Mouse (Mus musculus): ENCODE measurements around the gene Dmrtc2. TPM values are rescaled to one million over a fixed set of nuclear protein-coding genes. Genes with fewer than 3 reads are reported as not detected.

The Dmrtc2 gene
- not detected for polyA plus RNA-seq (2014; fragmentation: Illumina TruSeq; extraction: RNeasy Lipid Tissue Mini Kit (QIAGEN cat#74804); ENCODE audit: low read depth, low replicate concordance)

DNA sequence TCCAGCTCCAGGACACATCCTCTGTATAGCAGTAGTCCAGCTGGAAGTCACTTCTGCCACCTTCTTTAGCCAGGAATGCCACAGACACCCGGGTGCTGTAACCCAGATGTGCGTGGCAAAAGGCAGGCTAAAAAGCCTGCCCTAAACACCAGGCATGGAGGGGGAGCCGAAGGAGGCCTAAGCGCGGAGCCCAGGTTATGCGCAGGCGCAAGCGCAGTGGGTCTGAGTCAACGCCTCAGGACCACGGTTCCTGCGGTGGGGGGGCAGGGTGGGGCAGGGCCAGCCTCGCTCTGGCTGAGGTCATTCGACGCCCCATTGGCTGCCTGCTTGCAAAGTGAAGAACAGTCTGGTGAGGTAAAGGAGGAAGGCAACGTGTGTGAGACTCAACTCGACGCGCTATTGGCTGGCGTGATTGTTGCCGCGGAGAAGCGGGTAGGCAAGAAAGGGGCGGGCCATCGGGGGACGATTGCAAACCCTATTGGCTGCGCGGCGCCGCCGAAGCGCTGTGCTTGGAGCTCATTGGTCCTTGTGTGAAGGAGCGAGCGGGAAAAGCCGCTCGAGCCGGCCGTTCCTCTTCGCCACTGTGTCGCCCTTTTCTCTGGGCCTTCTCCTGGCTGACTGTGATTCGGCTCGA lies at the start of gene Dmrtc2, which contains the start of gene Lypd4:
TSS of gene Dmrtc2 (plus strand) at position 526 of the 634 bp plus-strand sequence.
TSS of gene Lypd4 (minus strand) at position 410 of the 634 bp plus-strand sequence.

GRCm38 (mm10) chr7:24861913-24862312 lies 7.9 kb upstream of the Dmrtc2 start, which contains the start of gene Gm9844:
Gm9844 (plus strand) TSS chr7:24862213.

DNA sequence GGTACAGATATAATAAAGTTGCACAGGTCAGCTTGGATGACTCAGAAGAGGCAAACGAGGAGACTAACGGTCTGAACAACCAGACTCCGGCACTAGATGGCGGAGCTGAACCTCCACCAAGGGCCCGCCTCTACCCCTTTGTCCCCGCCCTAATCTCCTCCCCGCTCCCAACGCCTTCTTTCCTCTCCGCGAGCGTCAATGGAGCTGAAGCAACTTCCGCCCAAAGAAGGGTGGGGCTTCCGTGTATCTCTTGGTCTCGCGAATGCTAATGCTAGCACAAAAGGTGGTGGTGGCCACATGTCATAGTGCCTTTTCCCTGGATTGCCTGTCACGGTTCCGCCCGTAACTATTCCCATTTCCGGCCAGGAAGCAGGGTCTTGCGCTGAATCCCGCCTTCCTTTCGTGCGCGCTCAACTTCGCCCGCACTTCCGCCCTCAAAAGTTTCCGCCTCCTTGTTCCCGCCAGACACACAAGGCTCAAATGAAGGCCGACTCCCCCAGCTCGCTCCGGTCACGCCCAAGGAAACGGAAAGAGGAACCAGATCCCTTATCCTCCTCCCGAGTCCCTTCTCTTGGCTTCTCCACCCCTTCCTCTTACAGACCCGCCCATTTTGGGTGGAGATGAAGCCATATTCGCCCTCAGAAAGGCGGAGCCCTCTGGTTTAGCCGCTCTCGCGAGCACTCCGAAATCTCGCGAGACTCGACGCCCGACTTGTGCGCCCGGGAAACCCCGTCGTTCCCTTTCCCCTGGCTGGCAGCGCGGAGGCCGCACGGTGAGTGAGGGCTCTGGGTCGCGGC lies 14.2 kb downstream of the Dmrtc2 start, which contains the start of gene Rps19:
TSS of gene Rps19 (plus strand) at position 476 of the 797 bp plus-strand sequence.

GRCm38 (mm10) chr7:24897224-24897623 lies 27.4 kb downstream of the Dmrtc2 start, which contains the start of gene Cd79a:
Cd79a (plus strand) TSS chr7:24897381.

DNA sequence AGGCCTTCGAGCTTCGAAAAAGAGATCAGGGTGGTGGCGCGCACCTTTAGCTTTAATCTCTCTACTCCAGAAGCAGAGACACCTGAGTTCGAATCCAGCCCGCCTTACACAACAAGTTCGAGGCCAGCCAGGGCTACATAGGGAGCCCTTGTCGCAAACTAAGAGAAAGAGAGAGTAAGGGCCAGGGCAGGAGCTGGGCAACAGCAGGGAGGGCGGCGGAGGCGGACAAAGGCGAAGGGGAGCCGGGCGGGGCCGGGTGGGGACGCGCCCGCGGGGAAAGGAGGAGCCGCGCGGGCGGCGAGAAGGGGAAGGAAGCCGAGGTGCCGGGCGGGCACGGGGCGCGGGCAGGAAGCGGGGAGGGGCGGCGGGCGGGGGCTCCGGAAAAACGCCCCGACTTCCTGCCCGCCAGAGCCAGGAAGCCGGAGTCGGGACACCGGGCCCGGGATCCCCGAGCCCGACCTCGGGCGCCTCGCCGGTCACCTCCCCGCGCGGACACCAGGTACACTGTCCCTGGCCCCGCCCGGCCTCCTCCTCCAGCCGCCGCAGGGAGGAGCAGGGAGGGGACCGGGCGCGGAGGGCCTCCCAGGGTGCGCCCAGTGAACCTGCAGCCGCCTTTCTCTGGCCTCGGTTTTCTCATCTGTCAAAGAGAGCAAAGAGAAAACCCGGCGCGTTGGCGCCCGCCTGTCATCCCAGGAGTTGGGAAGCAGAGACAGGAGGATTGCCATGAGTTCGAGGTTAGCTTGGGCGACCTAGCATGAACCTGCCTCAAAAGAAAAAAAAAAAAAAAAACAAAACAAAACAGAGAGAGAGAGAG lies 33.0 kb downstream of the Dmrtc2 start, which contains the start of gene Arhgef1:
TSS of gene Arhgef1 (plus strand) at position 283 of the 814 bp plus-strand sequence.

Other genes with a start within 250 kb of the Dmrtc2 start
- not detected for gene Lypd3, start 233.5 kb upstream of the Dmrtc2 start, polyA plus RNA-seq (2014; fragmentation: Illumina TruSeq; extraction: RNeasy Lipid Tissue Mini Kit (QIAGEN cat#74804); ENCODE audit: low read depth, low replicate concordance)
- gene Tex101, start 193.4 kb upstream of the Dmrtc2 start, polyA plus RNA-seq (2014; fragmentation: Illumina TruSeq; extraction: RNeasy Lipid Tissue Mini Kit (QIAGEN cat#74804); ENCODE audit: low read depth, low replicate concordance), result not detected
- gene BC049730, start 160.8 kb upstream of the Dmrtc2 start, polyA plus RNA-seq (2014; fragmentation: Illumina TruSeq; extraction: RNeasy Lipid Tissue Mini Kit (QIAGEN cat#74804); ENCODE audit: low read depth, low replicate concordance), result not detected
- gene Gm4763, start 143.1 kb upstream of the Dmrtc2 start, polyA plus RNA-seq (2014; fragmentation: Illumina TruSeq; extraction: RNeasy Lipid Tissue Mini Kit (QIAGEN cat#74804); ENCODE audit: low read depth, low replicate concordance), result not detected
- gene Cd177, start 109.7 kb upstream of the Dmrtc2 start, polyA plus RNA-seq (2014; fragmentation: Illumina TruSeq; extraction: RNeasy Lipid Tissue Mini Kit (QIAGEN cat#74804); ENCODE audit: low read depth, low replicate concordance), result not detected
- gene Ceacam10, start 92.9 kb upstream of the Dmrtc2 start, polyA plus RNA-seq (2014; fragmentation: Illumina TruSeq; extraction: RNeasy Lipid Tissue Mini Kit (QIAGEN cat#74804); ENCODE audit: low read depth, low replicate concordance), result not detected
- not detected for gene Gm9844, start 7.8 kb upstream of the Dmrtc2 start, polyA plus RNA-seq (2014; fragmentation: Illumina TruSeq; extraction: RNeasy Lipid Tissue Mini Kit (QIAGEN cat#74804); ENCODE audit: low read depth, low replicate concordance)
- gene Lypd4, start 116 bp upstream of the Dmrtc2 start, polyA plus RNA-seq (2014; fragmentation: Illumina TruSeq; extraction: RNeasy Lipid Tissue Mini Kit (QIAGEN cat#74804); ENCODE audit: low read depth, low replicate concordance), result not detected
- gene Rps19, start 14.3 kb downstream of the Dmrtc2 start, polyA plus RNA-seq (2014; fragmentation: Illumina TruSeq; extraction: RNeasy Lipid Tissue Mini Kit (QIAGEN cat#74804); ENCODE audit: low read depth, low replicate concordance), result 19.2 TPM
- not detected for gene Cd79a, start 27.3 kb downstream of the Dmrtc2 start, polyA plus RNA-seq (2014; fragmentation: Illumina TruSeq; extraction: RNeasy Lipid Tissue Mini Kit (QIAGEN cat#74804); ENCODE audit: low read depth, low replicate concordance)
- 1.0 TPM for gene Arhgef1, start 32.9 kb downstream of the Dmrtc2 start, polyA plus RNA-seq (2014; fragmentation: Illumina TruSeq; extraction: RNeasy Lipid Tissue Mini Kit (QIAGEN cat#74804); ENCODE audit: low read depth, low replicate concordance)
- not detected for gene Gm4881, start 74.4 kb downstream of the Dmrtc2 start, polyA plus RNA-seq (2014; fragmentation: Illumina TruSeq; extraction: RNeasy Lipid Tissue Mini Kit (QIAGEN cat#74804); ENCODE audit: low read depth, low replicate concordance)
- gene Rabac1, start 102.7 kb downstream of the Dmrtc2 start, polyA plus RNA-seq (2014; fragmentation: Illumina TruSeq; extraction: RNeasy Lipid Tissue Mini Kit (QIAGEN cat#74804); ENCODE audit: low read depth, low replicate concordance), result not detected
- gene Atp1a3, start 135.9 kb downstream of the Dmrtc2 start, polyA plus RNA-seq (2014; fragmentation: Illumina TruSeq; extraction: RNeasy Lipid Tissue Mini Kit (QIAGEN cat#74804); ENCODE audit: low read depth, low replicate concordance), result 3.7 TPM
- not detected for gene Grik5, start 202.3 kb downstream of the Dmrtc2 start, polyA plus RNA-seq (2014; fragmentation: Illumina TruSeq; extraction: RNeasy Lipid Tissue Mini Kit (QIAGEN cat#74804); ENCODE audit: low read depth, low replicate concordance)
- gene Zfp574, start 202.5 kb downstream of the Dmrtc2 start, polyA plus RNA-seq (2014; fragmentation: Illumina TruSeq; extraction: RNeasy Lipid Tissue Mini Kit (QIAGEN cat#74804); ENCODE audit: low read depth, low replicate concordance), result 0.99 TPM